Mouse (Mus musculus): Measurements from ENCODE around the gene Hpgds. TPM values are rescaled to one million over a fixed set of nuclear protein-coding genes. Genes with fewer than 3 reads are reported as not detected.

The Hpgds gene
- total RNA-seq (2021): 1 to 10 TPM; 1.1 to 1.8 TPM

GRCm38 (mm10) chr6:65144621-65145205 is at the start of gene Hpgds:
Hpgds (minus strand) TSS chr6:65144908.
- intact Hi-C loops (cut with DNase I): no loop called here
- peak; percentile 14 to 16 for DNase-seq

GRCm38 (mm10) chr6:65164977-65165376 is 20.3 kb upstream of the Hpgds start:
- peak; percentile 7 to 35 for DNase-seq
- intact Hi-C loops (cut with DNase I): no loop called here

- DNase-seq: peak in 1 of 2 experiments; percentile 7
- intact Hi-C loops (cut with DNase I): no loop called here
These were observed 19.4 kb upstream of the Hpgds start for GRCm38 (mm10) chr6:65164137-65164536.

GRCm38 (mm10) chr6:65159381-65159942 is 14.8 kb upstream of the Hpgds start:
- no peak for DNase-seq
- intact Hi-C loops (cut with DNase I): no loop called here

GRCm38 (mm10) chr6:65157042-65157441 is 12.3 kb upstream of the Hpgds start:
- intact Hi-C loops (cut with DNase I): no loop called here
- no peak for DNase-seq

GRCm38 (mm10) chr6:65153570-65153969 is 8.9 kb upstream of the Hpgds start:
- intact Hi-C loops (cut with DNase I): no loop called here
- no peak for DNase-seq

- intact Hi-C loops (cut with DNase I): no loop called here
- DNase-seq: no peak
These were observed 6.0 kb upstream of the Hpgds start for GRCm38 (mm10) chr6:65150703-65151102.

GRCm38 (mm10) chr6:65146363-65146762 is 1.7 kb upstream of the Hpgds start:
- intact Hi-C loops (cut with DNase I): no loop called here
- no peak for DNase-seq

GRCm38 (mm10) chr6:65142316-65142715 is 2.4 kb downstream of the Hpgds start:
- no peak for DNase-seq
- intact Hi-C loops (cut with DNase I): no loop called here

GRCm38 (mm10) chr6:65140750-65141243 is 3.9 kb downstream of the Hpgds start:
- DNase-seq: no peak
- intact Hi-C loops (cut with DNase I): no loop called here

- intact Hi-C loops (cut with DNase I): no loop called here
- DNase-seq: no peak
These were observed 4.5 kb downstream of the Hpgds start for GRCm38 (mm10) chr6:65140082-65140749.

- intact Hi-C loops (cut with DNase I): no loop called here
These were observed 6.5 kb downstream of the Hpgds start for GRCm38 (mm10) chr6:65138243-65138642.

GRCm38 (mm10) chr6:65137802-65138201 is 6.9 kb downstream of the Hpgds start:
- intact Hi-C loops (cut with DNase I): no loop called here
- DNase-seq: no peak

More at GRCm38 (mm10) chr6:65138243-65138642, 6.5 kb downstream of the Hpgds start:
- DNase-seq: no peak

GRCm38 (mm10) chr6:65132376-65132775 is 12.3 kb downstream of the Hpgds start:
- DNase-seq: no peak
- intact Hi-C loops (cut with DNase I): no loop called here

GRCm38 (mm10) chr6:65126074-65126726 is 18.5 kb downstream of the Hpgds start:
- intact Hi-C loops (cut with DNase I): loop anchor here (1.0 to 10.0 kb wide), 3 partner anchors 327 to 1407 kb away; no protein-coding TSS in a partner anchor
- peak; percentile 43 to 71 for DNase-seq

- DNase-seq: no peak
- intact Hi-C loops (cut with DNase I): no loop called here
These were observed 27.2 kb downstream of the Hpgds start for GRCm38 (mm10) chr6:65117540-65117939.

GRCm38 (mm10) chr6:65114902-65115301 is 29.8 kb downstream of the Hpgds start:
- intact Hi-C loops (cut with DNase I): no loop called here
- DNase-seq: no peak

GRCm38 (mm10) chr6:65079139-65079538 is 65.6 kb downstream of the Hpgds start:
- DNase-seq: peak; percentile 10 to 21
- intact Hi-C loops (cut with DNase I): loop anchor here (5.0 kb wide), 1 partner anchor 392 kb away; no protein-coding TSS in a partner anchor

- no peak for DNase-seq
- intact Hi-C loops (cut with DNase I): loop anchor here (5.0 kb wide), 1 partner anchor 388 kb away; no protein-coding TSS in a partner anchor
These were observed 69.5 kb downstream of the Hpgds start for GRCm38 (mm10) chr6:65075201-65075600.

Measured in heart, postnatal 10 days (tissue).